Mouse (Mus musculus) limb, embryonic 15.5 days (tissue): ENCODE data around the gene Cdk6. TPM values are rescaled to one million over a fixed set of nuclear protein-coding genes. Genes with fewer than 3 reads are reported as not detected.

ENCODE experiments used
- ATAC-seq: fragments of 200-750 bp; cut with Nextera tagmentation; 2 replicates; pipeline ENCODE4 v1.8.0; 2017; ENCODE audit warnings: low read depth, moderate TSS enrichment; ENCODE audit not compliant: insufficient number of reproducible peaks, low FRiP score, low TSS enrichment
- H3K27ac ChIP-seq: fragments of 300-500 bp; sonication (generic); 2 replicates; pipeline ENCODE4 v1.5.1; 2015; ENCODE audit warnings: moderate library complexity, mild to moderate bottlenecking, inconsistent platforms
- H3K27me3 ChIP-seq: fragments of 300-500 bp; sonication (generic); 2 replicates; pipeline ENCODE4 v1.6.1; 2015; ENCODE audit warnings: inconsistent platforms
- H3K36me3 ChIP-seq: fragments of 300-500 bp; sonication (generic); 2 replicates; pipeline ENCODE4 v1.6.1; 2015; ENCODE audit warnings: inconsistent platforms
- H3K4me1 ChIP-seq: fragments of 300-500 bp; sonication (generic); 2 replicates; pipeline ENCODE4 v1.6.1; 2015; ENCODE audit warnings: inconsistent platforms
- H3K4me2 ChIP-seq: fragments of 300-500 bp; sonication (generic); 2 replicates; pipeline ENCODE4 v1.6.1; 2015; ENCODE audit warnings: mild to moderate bottlenecking, inconsistent platforms
- H3K4me3 ChIP-seq: fragments of 300-500 bp; sonication (generic); 2 replicates; pipeline ENCODE4 v1.5.1; 2015; ENCODE audit warnings: mild to moderate bottlenecking, inconsistent platforms
- H3K9ac ChIP-seq: fragments of 300-500 bp; sonication (generic); 2 replicates; pipeline ENCODE4 v1.6.1; 2015; ENCODE audit warnings: inconsistent platforms
- H3K9me3 ChIP-seq: fragments of 300-500 bp; sonication (generic); 2 replicates; pipeline ENCODE4 v1.6.1; 2016; ENCODE audit warnings: inconsistent platforms
- WGBS: fragments of 180-500 bp; shearing (Covaris S2); methylation state at CpG from one replicate; pipeline ENCODE4 v1.1.7; 2015; 5-methylcytosine and 5-hydroxymethylcytosine counted together
- polyA plus RNA-seq: library from polyadenylated mRNA; unstranded; fragments of >200 nt; fragmentation: Nextera tagmentation; extraction: Ambion mirVana; gene quantifications from 2 replicates; pipeline ENCODE4 v1.2.1, GENCODE M21; 2015

Cdk6 gene
- polyA plus RNA-seq, 1 experiment from 2014 or later: 24.7 TPM

GRCm38 (mm10) chr5:3500298-3500697 is 159.0 kb downstream of the Cdk6 start:
- WGBS: 90% methylated on average over 5 of the region's 5 CpGs
- no peak for ATAC-seq

GRCm38 (mm10) chr5:3500957-3501563 is 159.8 kb downstream of the Cdk6 start:
- H3K27me3 ChIP-seq: no peaks in the 10 kb centered on the region
- peaks cover 8% of the 10 kb centered on the region; the same call in 1 of the 2 replicates for H3K4me1 ChIP-seq
- no peak for ATAC-seq
- H3K4me3 ChIP-seq: no peak overlapping the region
- H3K9ac ChIP-seq: no peak overlapping the region
- 51% methylated on average over 8 of the region's 8 CpGs for WGBS
- H3K4me2 ChIP-seq: no peak overlapping the region
- no peak overlapping the region for H3K27ac ChIP-seq
- H3K9me3 ChIP-seq: no peaks in the 10 kb centered on the region
- no peaks in the 10 kb centered on the region for H3K36me3 ChIP-seq

More at GRCm38 (mm10) chr5:3500298-3500697, 159.0 kb downstream of the Cdk6 start:
- Histone ChIP-seq H3K4me2 (no peak overlapping the region), H3K27ac (no peak overlapping the region), H3K9ac (no peak overlapping the region), H3K9me3 (no peaks in the 10 kb centered on the region), H3K27me3 (no peaks in the 10 kb centered on the region), H3K36me3 (no peaks in the 10 kb centered on the region), H3K4me1 (peaks cover 8% of the 10 kb centered on the region; the same call in 1 of the 2 replicates), H3K4me3 (no peak overlapping the region)

GRCm38 (mm10) chr5:3501564-3502001 is 160.3 kb downstream of the Cdk6 start:
- H3K4me3 ChIP-seq: no peak overlapping the region
- WGBS: 22% methylated on average over 8 of the region's 8 CpGs
- no peak for ATAC-seq

GRCm38 (mm10) chr5:3502610-3503350 is 161.5 kb downstream of the Cdk6 start:
- no peaks in the 10 kb centered on the region for H3K36me3 ChIP-seq
- no peak overlapping the region for H3K4me2 ChIP-seq
- H3K9ac ChIP-seq: no peak overlapping the region
- no peak for ATAC-seq
- WGBS: 64% methylated on average over 11 of the region's 11 CpGs
- H3K27me3 ChIP-seq: no peaks in the 10 kb centered on the region
- peaks cover 8% of the 10 kb centered on the region; the same call in 1 of the 2 replicates for H3K4me1 ChIP-seq
- no peaks in the 10 kb centered on the region for H3K9me3 ChIP-seq
- no peak overlapping the region for H3K27ac ChIP-seq
- H3K4me3 ChIP-seq: no peak overlapping the region

More at GRCm38 (mm10) chr5:3501564-3502001, 160.3 kb downstream of the Cdk6 start:
- Histone ChIP-seq H3K4me2 (no peak overlapping the region), H3K27ac (no peak overlapping the region), H3K27me3 (no peaks in the 10 kb centered on the region), H3K36me3 (no peaks in the 10 kb centered on the region), H3K9ac (no peak overlapping the region), H3K4me1 (peaks cover 8% of the 10 kb centered on the region; the same call in 1 of the 2 replicates), H3K9me3 (no peaks in the 10 kb centered on the region)

GRCm38 (mm10) chr5:3503373-3503772 is 162.1 kb downstream of the Cdk6 start:
- Histone ChIP-seq H3K36me3 (no peaks in the 10 kb centered on the region), H3K9ac (no peak overlapping the region), H3K4me2 (no peak overlapping the region), H3K9me3 (no peaks in the 10 kb centered on the region), H3K27ac (no peak overlapping the region), H3K4me3 (no peak overlapping the region), H3K4me1 (peaks cover 8% of the 10 kb centered on the region; the same call in 1 of the 2 replicates), H3K27me3 (no peaks in the 10 kb centered on the region)
- no peak for ATAC-seq
- WGBS: 76% methylated on average over 4 of the region's 4 CpGs

DNA sequence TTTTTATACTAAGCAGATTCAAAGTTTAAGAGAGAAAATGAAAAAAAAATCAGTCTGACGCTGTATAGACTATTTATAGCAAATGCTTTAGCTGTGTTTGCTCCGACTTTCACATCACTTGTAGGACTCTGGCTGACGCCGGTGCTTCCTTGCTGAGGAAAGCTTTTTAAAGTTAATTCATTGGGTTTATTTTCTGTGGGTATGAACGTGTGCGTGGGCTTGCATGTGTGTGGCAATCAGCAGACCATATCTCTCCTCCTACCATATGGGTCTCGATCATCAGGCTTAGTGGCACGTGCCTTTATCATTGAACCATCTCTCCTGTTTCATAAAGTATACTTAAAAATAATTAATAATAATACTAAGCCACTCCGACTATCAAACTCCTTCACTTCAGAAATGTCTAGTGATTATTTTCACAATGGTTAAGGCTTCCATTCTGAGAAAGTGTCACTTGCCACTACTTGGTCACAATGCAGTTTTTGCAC is 162.6 kb downstream of the Cdk6 start:
- no peak for ATAC-seq
- peaks cover 8% of the 10 kb centered on the region; the same call in 1 of the 2 replicates for H3K4me1 ChIP-seq

GRCm38 (mm10) chr5:3504453-3504852 is 163.2 kb downstream of the Cdk6 start:
- H3K27ac ChIP-seq: no peak overlapping the region
- ATAC-seq: no peak
- H3K27me3 ChIP-seq: no peaks in the 10 kb centered on the region
- H3K36me3 ChIP-seq: no peaks in the 10 kb centered on the region
- no peak overlapping the region for H3K4me2 ChIP-seq
- H3K4me3 ChIP-seq: no peak overlapping the region
- WGBS: 78% methylated on average over 4 of the region's 4 CpGs
- H3K4me1 ChIP-seq: peaks cover 8% of the 10 kb centered on the region; the same call in 1 of the 2 replicates
- H3K9me3 ChIP-seq: no peaks in the 10 kb centered on the region
- H3K9ac ChIP-seq: no peak overlapping the region

More for the DNA sequence above, 162.6 kb downstream of the Cdk6 start:
- Histone ChIP-seq H3K9ac (no peak overlapping the region), H3K4me3 (no peak overlapping the region), H3K27me3 (no peaks in the 10 kb centered on the region), H3K9me3 (no peaks in the 10 kb centered on the region), H3K27ac (no peak overlapping the region), H3K36me3 (no peaks in the 10 kb centered on the region), H3K4me2 (no peak overlapping the region)
- 64% methylated on average over 9 of the region's 9 CpGs for WGBS

- H3K9ac ChIP-seq: no peak overlapping the region
- no peak overlapping the region for H3K27ac ChIP-seq
- ATAC-seq: no peak
- H3K9me3 ChIP-seq: no peaks in the 10 kb centered on the region
- no peaks in the 10 kb centered on the region for H3K36me3 ChIP-seq
- H3K4me1 ChIP-seq: peaks cover 8% of the 10 kb centered on the region; the same call in 1 of the 2 replicates
- no peak overlapping the region for H3K4me3 ChIP-seq
- WGBS: 76% methylated on average over 2 of the region's 2 CpGs
- no peaks in the 10 kb centered on the region for H3K27me3 ChIP-seq
- H3K4me2 ChIP-seq: no peak overlapping the region
These were observed 164.3 kb downstream of the Cdk6 start for GRCm38 (mm10) chr5:3505553-3505952.

DNA sequence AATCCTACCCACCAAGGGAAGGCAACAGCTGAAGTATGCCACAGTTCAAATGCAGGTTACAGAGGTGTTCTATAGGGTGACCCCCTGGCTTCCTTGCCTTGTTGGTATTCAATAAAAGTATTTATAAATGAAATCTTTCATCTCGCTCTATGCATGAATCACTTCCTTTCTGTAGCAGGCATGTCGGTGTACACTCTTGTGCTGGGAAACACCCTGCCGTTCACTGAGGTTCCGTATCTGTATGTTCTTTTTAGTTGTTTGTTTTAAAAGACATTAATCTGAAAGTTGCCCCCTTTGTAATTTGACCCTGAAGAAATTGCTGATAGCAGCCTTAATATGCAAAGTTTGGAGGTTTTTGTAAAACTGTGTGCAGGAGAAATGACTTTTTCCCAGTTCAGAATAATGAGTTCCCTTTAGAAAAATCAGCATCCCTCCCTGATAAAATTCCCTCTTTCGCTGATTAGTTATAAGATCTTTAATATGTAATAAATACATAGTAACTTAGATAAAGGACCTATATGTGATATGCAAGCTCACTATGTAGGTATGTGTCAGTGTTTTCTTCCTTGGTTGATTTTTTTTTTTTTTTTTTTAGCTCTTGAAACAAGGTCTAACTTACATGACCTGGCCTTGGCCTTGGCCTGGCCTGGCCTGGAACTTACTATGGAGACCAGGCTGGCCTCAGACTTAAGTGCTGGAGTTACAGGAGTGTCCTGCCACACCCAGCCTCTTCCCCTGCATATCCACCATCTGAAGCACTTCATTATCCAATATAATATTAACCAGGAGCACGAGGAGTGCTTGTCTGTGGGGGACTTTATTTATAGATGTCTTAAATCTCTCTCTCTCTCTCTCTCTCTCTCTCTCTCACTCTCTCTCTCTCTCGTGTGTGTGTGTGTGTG is 167.4 kb downstream of the Cdk6 start:
- 57% methylated on average over 7 of the region's 7 CpGs for WGBS
- no peak for ATAC-seq
- no peak overlapping the region for H3K9ac ChIP-seq

DNA sequence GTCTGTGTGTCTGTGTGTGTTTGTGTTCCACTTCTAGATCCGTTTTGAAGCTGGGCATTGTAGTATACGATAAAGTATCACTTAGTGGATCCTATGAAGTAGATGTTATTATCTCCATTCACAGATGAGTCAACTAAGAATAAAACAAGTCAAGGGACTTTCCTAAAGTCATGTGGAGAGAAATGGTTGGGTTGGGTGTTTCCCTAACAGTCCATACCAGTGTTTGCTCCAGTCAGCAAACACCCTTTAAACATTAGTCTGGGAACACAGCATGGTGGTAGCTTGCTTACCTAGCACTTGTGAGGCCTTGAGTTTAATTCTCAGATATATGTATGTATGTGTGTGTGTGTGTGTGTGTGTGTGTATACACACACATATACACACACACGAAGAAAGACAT is 168.2 kb downstream of the Cdk6 start:
- no peaks in the 10 kb centered on the region for H3K9me3 ChIP-seq
- no peak overlapping the region for H3K4me2 ChIP-seq
- H3K9ac ChIP-seq: no peak overlapping the region
- no peaks in the 10 kb centered on the region for H3K27me3 ChIP-seq
- no peaks in the 10 kb centered on the region for H3K36me3 ChIP-seq
- H3K27ac ChIP-seq: no peak overlapping the region
- no peak for ATAC-seq
- WGBS: 87% methylated on average over 3 of the region's 3 CpGs
- H3K4me1 ChIP-seq: peaks cover 2% of the 10 kb centered on the region; the same call in 1 of the 2 replicates
- H3K4me3 ChIP-seq: no peak overlapping the region

More for the DNA sequence above, 167.4 kb downstream of the Cdk6 start:
- H3K9me3 ChIP-seq: no peaks in the 10 kb centered on the region
- no peaks in the 10 kb centered on the region for H3K36me3 ChIP-seq
- H3K4me2 ChIP-seq: no peak overlapping the region
- H3K4me3 ChIP-seq: no peak overlapping the region
- no peaks in the 10 kb centered on the region for H3K27me3 ChIP-seq
- H3K4me1 ChIP-seq: peaks cover 2% of the 10 kb centered on the region; the same call in 1 of the 2 replicates
- no peak overlapping the region for H3K27ac ChIP-seq

- H3K36me3 ChIP-seq: no peaks in the 10 kb centered on the region
- WGBS: 51% methylated on average over 10 of the region's 10 CpGs
- ATAC-seq: no peak
These were observed 170.0 kb downstream of the Cdk6 start for GRCm38 (mm10) chr5:3511097-3511795.

More at GRCm38 (mm10) chr5:3511097-3511795, 170.0 kb downstream of the Cdk6 start:
- Histone ChIP-seq H3K27ac (no peak overlapping the region), H3K9ac (no peak overlapping the region), H3K4me1 (no peaks in the 10 kb centered on the region; the same call in 1 of the 2 replicates), H3K4me2 (no peak overlapping the region), H3K4me3 (no peak overlapping the region), H3K27me3 (no peaks in the 10 kb centered on the region), H3K9me3 (no peaks in the 10 kb centered on the region)
